Mouse (Mus musculus) left cerebral cortex, postnatal 25 days (tissue): ENCODE data around the gene 1810046K07Rik. TPM values are rescaled to one million over a fixed set of nuclear protein-coding genes. Genes with fewer than 3 reads are reported as not detected.

Experiments
- DNase-seq, 2 experiments: peaks; one replicate each; pipeline ENCODE4 v3.0.0; 2022; ENCODE audit warnings: low spot score in 2 of 2, mixed read lengths in 1 of 2
- intact Hi-C: fragments of 180-260 bp; cut with DNase I; formaldehyde crosslinking; loops from one replicate; pipeline ENCODE4 v1.15.1; 2025
- total RNA-seq, 2 experiments: library from RNA; stranded (reverse); gene quantifications; 2 replicates each; pipeline ENCODE4 v1.2.3; 2021

The 1810046K07Rik gene
- total RNA-seq, 2 experiments from 2014 or later, result not detected

DNA sequence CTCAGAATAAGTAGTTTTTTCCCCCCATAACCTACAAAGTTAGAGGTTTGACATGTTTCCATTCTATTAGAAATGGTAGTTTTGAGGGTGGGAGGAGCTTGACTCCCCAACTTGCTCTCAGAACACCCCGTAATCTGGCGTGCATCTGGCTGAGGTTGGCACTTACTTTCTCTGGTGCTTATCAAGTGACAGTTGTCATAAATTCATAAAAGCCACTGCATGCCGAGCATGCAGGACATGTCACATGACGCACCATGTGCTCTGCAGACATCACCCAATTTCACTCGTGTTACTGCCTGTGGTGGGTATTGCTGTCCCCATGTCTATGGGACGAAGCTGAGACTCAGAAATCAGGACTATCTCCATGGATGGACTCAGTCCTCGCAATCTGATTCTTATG, 18.2 kb downstream of the 1810046K07Rik start:
- intact Hi-C loops, result no loop called here
- DNase-seq, result no peak

- intact Hi-C loops, result no loop called here
- DNase-seq, result no peak
Measured at GRCm38 (mm10) chr9:51306351-51306750, 22.4 kb downstream of the 1810046K07Rik start.

- peak; percentile 39 to 78 for DNase-seq
- intact Hi-C loops, result no loop called here
Measured at GRCm38 (mm10) chr9:51305146-51305545, 23.6 kb downstream of the 1810046K07Rik start.

GRCm38 (mm10) chr9:51303980-51304379, 24.7 kb downstream of the 1810046K07Rik start:
- intact Hi-C loops, result no loop called here
- no peak for DNase-seq

- DNase-seq, result no peak
- intact Hi-C loops, result no loop called here
Measured at GRCm38 (mm10) chr9:51293541-51293940, 35.2 kb downstream of the 1810046K07Rik start.

DNA sequence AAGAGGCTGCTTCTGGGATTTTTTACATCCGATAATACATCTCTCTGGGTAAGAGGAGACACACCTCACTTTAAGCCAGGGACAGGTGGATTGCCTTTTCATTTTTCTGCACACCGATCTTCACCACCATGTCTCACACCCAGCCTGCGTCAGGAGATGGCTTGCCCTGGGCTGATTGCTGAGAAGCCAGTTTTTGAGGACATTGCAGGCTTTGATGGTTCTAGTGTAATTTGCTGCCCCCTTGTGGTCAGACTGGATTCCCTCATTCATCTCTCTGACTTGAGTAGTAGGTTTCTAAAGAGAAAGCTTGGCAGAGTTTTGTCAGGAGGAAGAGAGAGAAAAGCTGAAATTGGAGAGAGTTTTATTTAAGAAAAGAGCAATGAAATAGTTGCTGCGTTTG, 36.0 kb downstream of the 1810046K07Rik start:
- peak; percentile 84 to 92 for DNase-seq
- intact Hi-C loops, result loop anchor here (1.0 kb wide), 1 partner anchor 131 kb away; no protein-coding TSS in a partner anchor

DNA sequence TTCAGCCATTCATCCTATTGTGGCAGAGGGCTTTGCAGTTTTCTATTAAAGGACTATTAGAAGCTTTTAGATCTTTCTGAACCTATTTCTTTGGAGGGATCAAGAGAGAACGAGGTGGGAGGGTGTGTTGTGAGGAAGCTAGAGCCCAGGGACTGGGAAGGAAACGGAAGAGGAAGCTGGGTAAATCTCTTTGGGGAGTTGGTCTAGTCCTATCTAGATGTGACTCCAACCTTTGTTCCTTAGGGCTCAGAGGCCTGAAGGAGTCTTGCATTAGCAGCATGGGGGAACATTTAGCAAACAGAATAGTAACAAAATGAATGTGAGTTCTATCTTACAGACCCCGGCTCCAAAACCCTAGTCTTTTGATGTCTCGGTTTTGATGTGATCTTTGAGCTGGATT, 37.7 kb downstream of the 1810046K07Rik start:
- intact Hi-C loops, result no loop called here
- no peak for DNase-seq

DNA sequence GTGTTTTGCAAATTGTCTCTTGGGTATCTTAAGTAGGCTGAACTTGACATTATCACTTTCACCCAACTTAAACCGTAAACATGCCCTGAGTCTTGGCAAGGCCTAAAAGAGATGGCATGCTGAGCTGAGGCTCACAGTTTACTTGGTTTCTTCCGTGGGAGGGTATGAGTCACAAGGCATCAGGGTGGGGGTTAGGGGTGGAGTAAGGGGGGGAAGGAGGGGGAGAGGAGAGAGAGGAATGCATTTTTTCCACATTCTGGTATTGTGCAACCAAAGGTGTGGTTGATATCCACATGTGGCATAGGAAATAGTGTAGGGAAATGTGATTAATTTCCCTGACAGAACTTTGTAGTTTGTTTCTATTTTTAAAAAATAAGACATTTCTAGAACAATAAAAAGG, 42.6 kb downstream of the 1810046K07Rik start:
- intact Hi-C loops, result no loop called here
- no peak for DNase-seq

- intact Hi-C loops, result loop anchor here (5.0 kb wide), 1 partner anchor 116 kb away; no protein-coding TSS in a partner anchor
- peak; percentile 62 to 64 for DNase-seq
Measured at GRCm38 (mm10) chr9:51278500-51279381, 50.0 kb downstream of the 1810046K07Rik start, which contains the start of gene Colca2. Gene Colca2, minus strand, starts transcription at chr9:51278569.

DNA sequence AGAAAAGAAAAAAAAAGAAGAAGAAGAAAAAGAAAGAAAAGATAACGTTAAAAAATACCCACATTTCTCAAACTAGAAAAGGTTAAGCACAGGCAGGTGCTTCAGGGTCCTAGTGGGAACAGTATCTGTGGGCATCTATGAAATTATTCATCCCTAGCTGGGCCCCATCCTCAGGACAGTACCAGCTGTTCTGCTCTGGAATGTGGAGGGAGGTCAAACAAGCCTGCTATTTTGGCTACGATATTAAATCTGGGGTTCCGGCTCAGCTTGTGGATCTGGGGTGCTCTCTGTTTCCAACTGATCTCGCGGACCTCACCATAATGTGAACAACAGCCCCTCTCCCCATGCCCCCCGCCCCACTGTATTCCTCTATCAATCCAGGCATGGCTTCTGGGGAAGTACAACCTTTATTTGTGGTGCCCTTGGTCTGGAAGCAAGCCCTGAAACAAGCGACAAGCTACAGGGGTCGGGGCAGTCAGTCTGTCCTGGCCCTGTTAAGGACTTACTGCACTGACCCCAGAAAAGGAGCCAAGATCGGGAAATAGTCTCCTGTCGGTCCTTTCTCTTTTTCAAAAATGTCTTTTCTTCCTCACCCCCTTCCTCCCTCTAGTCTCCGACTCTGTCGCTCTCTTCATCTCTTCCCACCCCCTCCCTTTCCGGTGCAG, 50.8 kb downstream of the 1810046K07Rik start:
- no peak for DNase-seq
- intact Hi-C loops, result loop anchor here (5.0 kb wide), 1 partner anchor 116 kb away; no protein-coding TSS in a partner anchor

GRCm38 (mm10) chr9:51274678-51275077, 54.0 kb downstream of the 1810046K07Rik start:
- no peak for DNase-seq
- intact Hi-C loops, result loop anchor here (5.0 kb wide), 1 partner anchor 112 kb away; no protein-coding TSS in a partner anchor

GRCm38 (mm10) chr9:51273581-51274154, 55.0 kb downstream of the 1810046K07Rik start:
- no peak for DNase-seq
- intact Hi-C loops, result no loop called here

- no peak for DNase-seq
- intact Hi-C loops, result no loop called here
Measured at GRCm38 (mm10) chr9:51272102-51272501, 56.6 kb downstream of the 1810046K07Rik start.

DNA sequence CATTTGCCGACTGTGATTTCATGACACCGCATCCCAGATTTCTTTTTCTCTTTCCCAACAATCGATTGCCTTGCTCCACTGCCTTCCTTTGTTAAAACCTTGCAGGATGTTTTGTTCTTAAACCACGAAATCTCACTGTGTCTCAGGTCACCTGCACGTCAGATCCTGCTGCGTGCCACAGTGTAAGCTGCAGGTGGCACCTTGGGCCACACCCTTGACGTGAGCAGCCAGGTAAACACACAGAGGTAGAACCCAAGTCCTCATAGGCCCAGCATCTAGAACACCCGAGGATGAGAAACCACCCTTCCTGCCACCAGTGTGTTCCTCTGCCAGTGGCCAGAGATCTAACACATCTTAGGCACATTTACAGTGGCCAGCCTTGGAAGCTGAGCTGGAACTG, 57.6 kb downstream of the 1810046K07Rik start:
- DNase-seq, result no peak
- intact Hi-C loops, result no loop called here

- DNase-seq, result no peak
- intact Hi-C loops, result no loop called here
Measured at GRCm38 (mm10) chr9:51268852-51269251, 59.9 kb downstream of the 1810046K07Rik start.

- no peak for DNase-seq
- intact Hi-C loops, result no loop called here
Measured at GRCm38 (mm10) chr9:51258426-51258825, 70.3 kb downstream of the 1810046K07Rik start.

- intact Hi-C loops, result no loop called here
- no peak for DNase-seq
Measured at GRCm38 (mm10) chr9:51256780-51257502, 71.8 kb downstream of the 1810046K07Rik start.
